Mouse (Mus musculus) MEL (cell line): Measurements from ENCODE around the gene Grin3b. TPM values are rescaled to one million over a fixed set of nuclear protein-coding genes. Genes with fewer than 3 reads are reported as not detected.

ENCODE experiments used
- DNase-seq: peaks from one replicate; pipeline ENCODE4 v3.0.0; 2011; ENCODE audit warnings: low read depth, low spot score
- H3K27ac ChIP-seq: 2 replicates; pipeline ENCODE4 v1.5.1; 2012; ENCODE audit warnings: low read depth, mild to moderate bottlenecking, control low read depth, low read length, moderate library complexity; ENCODE audit not compliant: control insufficient read depth
- H3K27me3 ChIP-seq, 2 experiments: fragments of 150-350 bp in 1 of 2; sonication (generic) in 1 of 2; 2 replicates each; pipeline ENCODE4 v1.6.1; 2012; ENCODE audit warnings: low read length in 2 of 2, mild to moderate bottlenecking in 2 of 2, improper control_type of control experiment in 1 of 2, moderate library complexity in 1 of 2; ENCODE audit not compliant: insufficient read depth in 2 of 2, control insufficient read depth in 1 of 2
- H3K36me3 ChIP-seq, 2 experiments: 2 replicates each; pipeline ENCODE4 v1.6.1; 2012 to 2014; ENCODE audit warnings: low read length in 2 of 2, improper control_type of control experiment in 1 of 2, inconsistent platforms in 1 of 2, mild to moderate bottlenecking in 1 of 2; ENCODE audit not compliant: insufficient read depth in 2 of 2, control insufficient read depth in 1 of 2
- H3K4me1 ChIP-seq, 2 experiments: fragments of 150-350 bp in 1 of 2; sonication (generic) in 1 of 2; 2 replicates each; pipeline ENCODE4 v1.6.1; 2012; ENCODE audit warnings: low read length in 2 of 2, improper control_type of control experiment in 1 of 2, mild to moderate bottlenecking in 1 of 2; ENCODE audit not compliant: insufficient read depth in 2 of 2, control insufficient read depth in 1 of 2
- H3K4me3 ChIP-seq, 2 experiments: fragments of 150-350 bp in 1 of 2; sonication (generic) in 1 of 2; 2 replicates each; pipeline ENCODE4 v1.5.1; 2012; ENCODE audit warnings: low read depth in 2 of 2, low read length in 2 of 2, mild to moderate bottlenecking in 2 of 2, moderate library complexity in 2 of 2, control low read depth in 1 of 2, improper control_type of control experiment in 1 of 2; ENCODE audit not compliant: control insufficient read depth in 1 of 2, insufficient read depth in 1 of 2
- H3K79me2 ChIP-seq: 2 replicates; pipeline ENCODE4 v1.6.1; 2012; ENCODE audit warnings: mild to moderate bottlenecking, low read length, moderate library complexity; ENCODE audit not compliant: control insufficient read depth, poor library complexity, insufficient read depth
- H3K9ac ChIP-seq: 2 replicates; pipeline ENCODE4 v1.6.1; 2012; ENCODE audit warnings: low read depth, mild to moderate bottlenecking, control low read depth, low read length, moderate library complexity; ENCODE audit not compliant: control insufficient read depth, poor library complexity, severe bottlenecking
- H3K9me3 ChIP-seq: fragments of 150-350 bp; sonication (generic); replicated peaks from 2 replicates; pipeline ENCODE4 v1.6.1; 2012; ENCODE audit warnings: mild to moderate bottlenecking, low read length, improper control_type of control experiment, moderate library complexity; ENCODE audit not compliant: insufficient read depth
- CHD1 ChIP-seq: IDR thresholded peaks from 2 replicates; pipeline ENCODE4 v1.6.1; 2012; ENCODE audit warnings: low read depth, mild to moderate bottlenecking, inconsistent platforms, low read length, improper control_type of control experiment
- CHD2 ChIP-seq: IDR thresholded peaks from 2 replicates; pipeline ENCODE4 v1.6.1; 2011; ENCODE audit warnings: low read length, improper control_type of control experiment
- CTCF ChIP-seq, 3 experiments: IDR thresholded peaks in 2 of 3; conservative IDR thresholded peaks in 1 of 3; 2 replicates each; pipeline ENCODE4 v1.5.1; 2011 to 2012; ENCODE audit warnings: low read length in 3 of 3, low read depth in 2 of 3, mild to moderate bottlenecking in 2 of 3, improper control_type of control experiment in 1 of 3, inconsistent platforms in 1 of 3, mixed read lengths in 1 of 3, moderate library complexity in 1 of 3; ENCODE audit not compliant: control insufficient read depth in 1 of 3, insufficient read depth in 1 of 3, poor library complexity in 1 of 3, severe bottlenecking in 1 of 3
- E2F4 ChIP-seq: IDR thresholded peaks from 2 replicates; pipeline ENCODE4 v1.6.1; 2011; ENCODE audit warnings: low read depth, low read length, improper control_type of control experiment, borderline replicate concordance
- ELF1 ChIP-seq: IDR thresholded peaks from 2 replicates; pipeline ENCODE4 v1.6.1; 2014; ENCODE audit warnings: low read depth, mild to moderate bottlenecking, inconsistent platforms, low read length, improper control_type of control experiment, moderate library complexity
- EP300 ChIP-seq, 2 experiments: IDR thresholded peaks; 2 replicates each; pipeline ENCODE4 v1.6.1; 2011; ENCODE audit warnings: improper control_type of control experiment in 2 of 2, low read length in 2 of 2, low read depth in 1 of 2, mild to moderate bottlenecking in 1 of 2
- ETS1 ChIP-seq: IDR thresholded peaks from 2 replicates; pipeline ENCODE4 v1.6.1; 2012; ENCODE audit warnings: low read depth, mild to moderate bottlenecking, inconsistent platforms, low read length, improper control_type of control experiment, moderate library complexity
- GABPA ChIP-seq: IDR thresholded peaks from 2 replicates; pipeline ENCODE4 v1.6.1; 2012; ENCODE audit warnings: low read depth, mild to moderate bottlenecking, inconsistent platforms, low read length, improper control_type of control experiment, moderate library complexity
- GATA1 ChIP-seq: IDR thresholded peaks from 2 replicates; pipeline ENCODE4 v1.6.1; 2011; ENCODE audit warnings: low read depth, low read length, improper control_type of control experiment
- JUND ChIP-seq: IDR thresholded peaks from 2 replicates; pipeline ENCODE4 v1.6.1; 2011; ENCODE audit warnings: low read depth, mild to moderate bottlenecking, improper control_type of control experiment, low read length
- KAT2A ChIP-seq: conservative IDR thresholded peaks from 2 replicates; pipeline ENCODE4 v1.6.1; 2012; ENCODE audit warnings: low read depth, low read length, improper control_type of control experiment, inconsistent platforms
- MAX ChIP-seq: IDR thresholded peaks from 2 replicates; pipeline ENCODE4 v1.6.1; 2011; ENCODE audit warnings: low read length, improper control_type of control experiment
- MAZ ChIP-seq: IDR thresholded peaks from 2 replicates; pipeline ENCODE4 v1.6.1; 2012; ENCODE audit warnings: low read depth, mild to moderate bottlenecking, inconsistent platforms, low read length, improper control_type of control experiment
- MEF2A ChIP-seq: IDR thresholded peaks from 2 replicates; pipeline ENCODE4 v1.6.1; 2014; ENCODE audit warnings: low read depth, mild to moderate bottlenecking, inconsistent platforms, low read length, improper control_type of control experiment; ENCODE audit not compliant: poor library complexity, insufficient replicate concordance, severe bottlenecking; ENCODE audit errors: extremely low read depth
- MXI1 ChIP-seq: IDR thresholded peaks from 2 replicates; pipeline ENCODE4 v1.6.1; 2011; ENCODE audit warnings: mild to moderate bottlenecking, low read depth, low read length, improper control_type of control experiment
- MYC ChIP-seq: IDR thresholded peaks from 2 replicates; pipeline ENCODE4 v1.6.1; 2011; ENCODE audit warnings: low read depth, mild to moderate bottlenecking, low read length, improper control_type of control experiment, moderate library complexity
- NELFE ChIP-seq: IDR thresholded peaks from 2 replicates; pipeline ENCODE4 v1.6.1; 2011; ENCODE audit warnings: low read depth, low read length, improper control_type of control experiment
- NRF1 ChIP-seq: IDR thresholded peaks from 2 replicates; pipeline ENCODE4 v1.6.1; 2014; ENCODE audit warnings: low read depth, mild to moderate bottlenecking, inconsistent platforms, low read length, improper control_type of control experiment, moderate library complexity; ENCODE audit not compliant: poor library complexity, insufficient read depth, severe bottlenecking
- POLR2AphosphoS2 ChIP-seq: IDR thresholded peaks from 2 replicates; pipeline ENCODE4 v1.6.1; 2011; ENCODE audit warnings: low read length, improper control_type of control experiment
- POLR2AphosphoS5 ChIP-seq: IDR thresholded peaks from 2 replicates; pipeline ENCODE4 v1.6.1; 2012; ENCODE audit warnings: low read depth, borderline replicate concordance, mild to moderate bottlenecking, inconsistent platforms, low read length, moderate library complexity, mixed read lengths
- RAD21 ChIP-seq: IDR thresholded peaks from 2 replicates; pipeline ENCODE4 v1.6.1; 2011; ENCODE audit warnings: mild to moderate bottlenecking, low read depth, low read length, improper control_type of control experiment
- RCOR1 ChIP-seq: IDR thresholded peaks from 2 replicates; pipeline ENCODE4 v1.6.1; 2012; ENCODE audit warnings: low read depth, mild to moderate bottlenecking, inconsistent platforms, low read length, improper control_type of control experiment
- SIN3A ChIP-seq: IDR thresholded peaks from 2 replicates; pipeline ENCODE4 v1.6.1; 2012; ENCODE audit warnings: low read length, improper control_type of control experiment, inconsistent platforms
- SMC3 ChIP-seq: IDR thresholded peaks from 2 replicates; pipeline ENCODE4 v1.6.1; 2011; ENCODE audit warnings: low read depth, low read length, improper control_type of control experiment
- TAL1 ChIP-seq: IDR thresholded peaks from 2 replicates; pipeline ENCODE4 v1.6.1; 2012; ENCODE audit warnings: mild to moderate bottlenecking, inconsistent platforms, low read length, moderate library complexity, mixed read lengths
- TBP ChIP-seq: IDR thresholded peaks from 2 replicates; pipeline ENCODE4 v1.8.0; 2011; ENCODE audit warnings: low read depth, low read length, improper control_type of control experiment
- TCF12 ChIP-seq: IDR thresholded peaks from 2 replicates; pipeline ENCODE4 v1.6.1; 2014; ENCODE audit warnings: low read depth, mild to moderate bottlenecking, inconsistent platforms, low read length, improper control_type of control experiment, moderate library complexity
- UBTF ChIP-seq: IDR thresholded peaks from 2 replicates; pipeline ENCODE4 v1.6.1; 2012; ENCODE audit warnings: low read depth, mild to moderate bottlenecking, inconsistent platforms, low read length, improper control_type of control experiment, moderate library complexity, borderline replicate concordance; ENCODE audit not compliant: insufficient read depth
- USF2 ChIP-seq, 2 experiments: IDR thresholded peaks; 2 replicates each; pipeline ENCODE4 v1.6.1; 2011 to 2012; ENCODE audit warnings: improper control_type of control experiment in 2 of 2, low read length in 2 of 2, borderline replicate concordance in 1 of 2, inconsistent platforms in 1 of 2, low read depth in 1 of 2, mild to moderate bottlenecking in 1 of 2; ENCODE audit not compliant: insufficient read depth in 1 of 2
- ZC3H11A ChIP-seq: IDR thresholded peaks from 2 replicates; pipeline ENCODE4 v1.6.1; 2012; ENCODE audit warnings: low read depth, mild to moderate bottlenecking, inconsistent platforms, low read length, improper control_type of control experiment
- ZMIZ1 ChIP-seq: IDR thresholded peaks from 2 replicates; pipeline ENCODE4 v1.6.1; 2012; ENCODE audit warnings: low read depth, mild to moderate bottlenecking, inconsistent platforms, low read length, improper control_type of control experiment, moderate library complexity
- ZNF384 ChIP-seq: IDR thresholded peaks from 2 replicates; pipeline ENCODE4 v1.6.1; 2012; ENCODE audit warnings: low read depth, mild to moderate bottlenecking, inconsistent platforms, low read length, improper control_type of control experiment
- polyA plus RNA-seq, 2 experiments: library from polyadenylated mRNA; stranded (reverse) in 1 of 2; unstranded in 1 of 2; fragments of >175 nt in 1 of 2; fragments of >200 nt in 1 of 2; gene quantifications; 2 replicates each; pipeline versions ENCODE4 v1.2.1 to v1.2.4; 2012; ENCODE audit warnings: low replicate concordance in 2 of 2, low read depth in 1 of 2; ENCODE audit not compliant: insufficient read length in 2 of 2, insufficient read depth in 1 of 2, missing spikeins in 1 of 2
- total RNA-seq: library from RNA; depleted of rRNA; stranded (reverse); fragments of 300-350 nt; gene quantifications from 2 replicates; pipeline ENCODE4 v1.2.3, GENCODE M21; 2012

The Grin3b gene
- total and polyA plus RNA-seq, 3 experiments = 0.42 to 1.1 TPM; not detected in 1

GRCm38 (mm10) chr10:79983205-79983604 is 12.7 kb downstream of the Grin3b start:
- peaks cover 0 to 11% of the 10 kb centered on the region in 2 experiments; a peak in 2 of 4 replicates for H3K4me1 ChIP-seq
- peaks cover 30% of the 10 kb centered on the region for H3K79me2 ChIP-seq
- peak overlapping the region; percentile 85 for H3K9ac ChIP-seq
- H3K27ac ChIP-seq = peak overlapping the region; percentile 77
- H3K27me3 ChIP-seq = no peaks in the 10 kb centered on the region
- peaks cover 0 to 5% of the 10 kb centered on the region in 2 experiments; a peak in 3 of 4 replicates for H3K36me3 ChIP-seq
- no peaks in the 10 kb centered on the region for H3K9me3 ChIP-seq
- H3K4me3 ChIP-seq = peak overlapping the region; percentile 77 to 85
- peak; percentile 47 for DNase-seq
- TF ChIP-seq SMC3 (no peak), EP300 (IDR thresholded peaks at IDR 0.05; ENCODE audit: low read depth in 1 of 2, low read length in 2 of 2) (no peak), GABPA (no peak), TBP (no peak), ETS1 (no peak), ELF1 (no peak)

- peaks cover 0 to 11% of the 10 kb centered on the region in 2 experiments; a peak in 2 of 4 replicates for H3K4me1 ChIP-seq
- H3K9ac ChIP-seq = peak overlapping the region; percentile 85
- H3K27ac ChIP-seq = peak overlapping the region; percentile 77
- H3K36me3 ChIP-seq = peaks cover 0 to 5% of the 10 kb centered on the region in 2 experiments; a peak in 2 of 4 replicates
- DNase-seq = peak; percentile 69
- H3K79me2 ChIP-seq = peaks cover 30% of the 10 kb centered on the region
- no peaks in the 10 kb centered on the region for H3K9me3 ChIP-seq
- H3K4me3 ChIP-seq = peak overlapping the region; percentile 77 to 85
- no peaks in the 10 kb centered on the region for H3K27me3 ChIP-seq
- TF ChIP-seq SIN3A (no peak; the same call in 1 of the 2 replicates), KAT2A (no peak), RAD21 (no peak), GABPA (no peak), TCF12 (peak; percentile 54; the same call in 1 of the 2 replicates), JUND (no peak), POLR2AphosphoS5 (no peak), ZMIZ1 (no peak), E2F4 (no peak), CHD2 (peak; percentile 80), ELF1 (no peak), UBTF (no peak), MEF2A (no peak), ZC3H11A (no peak), MYC (no peak), ZNF384 (no peak), MXI1 (no peak), RCOR1 (no peak), USF2 (IDR thresholded peaks at IDR 0.05; ENCODE audit: borderline replicate concordance in 1 of 2, insufficient read depth in 1 of 2, low read depth in 1 of 2, low read length in 2 of 2) (no peak), GATA1 (peak; percentile 67), MAX (peak; percentile 25; the same call in 1 of the 2 replicates), POLR2AphosphoS2 (no peak), CTCF (IDR thresholded peaks at IDR 0.05 in 2 of 3, conservative IDR thresholded peaks at IDR 0.05 in 1 of 3; ENCODE audit: control insufficient read depth in 1 of 3, insufficient read depth in 1 of 3, low read depth in 2 of 3, low read length in 3 of 3, poor library complexity in 1 of 3, severe bottlenecking in 1 of 3) (no peak), TAL1 (peak; percentile 21; the same call in 1 of the 2 replicates), NRF1 (no peak), MAZ (no peak), CHD1 (no peak), NELFE (no peak)
Observed at GRCm38 (mm10) chr10:79983670-79984069, 13.2 kb downstream of the Grin3b start.
